Mouse (Mus musculus) T-helper 2 cell (primary cell): ENCODE results near the gene AI597479.

Experiments used
- in situ Hi-C: fragments of 300-600 bp; cut with MboI, MseI; formaldehyde crosslinking; loops from one replicate; pipeline ENCODE4 v1.15.1; 2025; ENCODE audit warnings: high pct_unique_total_duplicates

AI597479 gene

GRCm38 (mm10) chr1:43157907-43158306, 59.4 kb downstream of the AI597479 start:
- in situ Hi-C loops = no loop called here

- in situ Hi-C loops = no loop called here
Measured at GRCm38 (mm10) chr1:43159429-43159828, 60.9 kb downstream of the AI597479 start.

- in situ Hi-C loops = loop anchor here (10.0 kb wide), 1 partner anchor 292 kb away; no protein-coding TSS in a partner anchor
Measured at GRCm38 (mm10) chr1:43162394-43162793, 63.9 kb downstream of the AI597479 start.

- in situ Hi-C loops = loop anchor here (10.0 kb wide), 1 partner anchor 292 kb away; no protein-coding TSS in a partner anchor
Measured at GRCm38 (mm10) chr1:43163084-43163466, 64.6 kb downstream of the AI597479 start.

GRCm38 (mm10) chr1:43163467-43164418, 65.2 kb downstream of the AI597479 start:
- in situ Hi-C loops = loop anchor here (10.0 kb wide), 1 partner anchor 291 kb away; no protein-coding TSS in a partner anchor

GRCm38 (mm10) chr1:43164582-43164981, 66.1 kb downstream of the AI597479 start:
- in situ Hi-C loops = loop anchor here (10.0 kb wide), 1 partner anchor 290 kb away; no protein-coding TSS in a partner anchor
